Mouse (Mus musculus): ENCODE measurements around the gene 4931428F04Rik. TPM values are rescaled to one million over a fixed set of nuclear protein-coding genes. Genes with fewer than 3 reads are reported as not detected.

4931428F04Rik gene
- polyA plus RNA-seq, 1 experiment from 2014 or later: 63.2 TPM

GRCm38 (mm10) chr8:105317941-105318340, 28.3 kb upstream of the 4931428F04Rik start:
- Histone ChIP-seq H3K27me3 (no peaks in the 10 kb centered on the region), H3K36me3 (peaks cover 61% of the 10 kb centered on the region), H3K9ac (no peak overlapping the region), H3K27ac (no peak overlapping the region), H3K9me3 (replicated peaks) (no peaks in the 10 kb centered on the region), H3K4me2 (replicated peaks) (no peak overlapping the region), H3K4me1 (no peaks in the 10 kb centered on the region), H3K4me3 (no peak overlapping the region)
- ATAC-seq (ENCODE audit: low FRiP score): no peak
- WGBS: 86% methylated on average over 4 of the region's 4 CpGs

GRCm38 (mm10) chr8:105315073-105315769, 25.6 kb upstream of the 4931428F04Rik start:
- Histone ChIP-seq H3K4me2 (replicated peaks) (no peak overlapping the region), H3K27ac (no peak overlapping the region), H3K9ac (no peak overlapping the region), H3K4me3 (no peak overlapping the region), H3K27me3 (no peaks in the 10 kb centered on the region), H3K9me3 (replicated peaks) (no peaks in the 10 kb centered on the region), H3K4me1 (no peaks in the 10 kb centered on the region), H3K36me3 (peaks cover 76% of the 10 kb centered on the region)
- ATAC-seq (ENCODE audit: low FRiP score): no peak
- 93% methylated on average over 18 of the region's 18 CpGs for WGBS

- no peak overlapping the region for H3K9ac ChIP-seq
- no peaks in the 10 kb centered on the region for H3K9me3 ChIP-seq (replicated peaks)
- no peak overlapping the region for H3K4me3 ChIP-seq
- no peaks in the 10 kb centered on the region for H3K27me3 ChIP-seq
- no peak overlapping the region for H3K27ac ChIP-seq
- WGBS: 85% methylated on average over 9 of the region's 9 CpGs
- 0 out of 2 replicates have a peak, but pooled peaks have one; percentile 26 for ATAC-seq (ENCODE audit: low FRiP score)
- H3K36me3 ChIP-seq: peaks cover 78% of the 10 kb centered on the region
- H3K4me2 ChIP-seq (replicated peaks): no peak overlapping the region
- H3K4me1 ChIP-seq: no peaks in the 10 kb centered on the region
Measured at GRCm38 (mm10) chr8:105313622-105314402, 24.1 kb upstream of the 4931428F04Rik start.

- no peak for ATAC-seq (ENCODE audit: low FRiP score)
- H3K9ac ChIP-seq: no peak overlapping the region
- WGBS: 94% methylated on average over 8 of the region's 8 CpGs
Measured at GRCm38 (mm10) chr8:105312891-105313481, 23.3 kb upstream of the 4931428F04Rik start.

GRCm38 (mm10) chr8:105311718-105312117, 22.1 kb upstream of the 4931428F04Rik start:
- no peak overlapping the region for H3K4me2 ChIP-seq (replicated peaks)
- H3K4me3 ChIP-seq: no peak overlapping the region
- H3K9ac ChIP-seq: no peak overlapping the region
- no peaks in the 10 kb centered on the region for H3K4me1 ChIP-seq
- no peaks in the 10 kb centered on the region for H3K27me3 ChIP-seq
- WGBS: 89% methylated on average over 1 of the region's 1 CpGs
- H3K27ac ChIP-seq: no peak overlapping the region
- no peaks in the 10 kb centered on the region for H3K9me3 ChIP-seq (replicated peaks)
- no peak for ATAC-seq (ENCODE audit: low FRiP score)
- peaks cover 88% of the 10 kb centered on the region for H3K36me3 ChIP-seq

More at GRCm38 (mm10) chr8:105312891-105313481, 23.3 kb upstream of the 4931428F04Rik start:
- Histone ChIP-seq H3K36me3 (peaks cover 78% of the 10 kb centered on the region), H3K9me3 (replicated peaks) (no peaks in the 10 kb centered on the region), H3K4me2 (replicated peaks) (no peak overlapping the region), H3K27ac (no peak overlapping the region), H3K4me1 (no peaks in the 10 kb centered on the region), H3K4me3 (no peak overlapping the region), H3K27me3 (no peaks in the 10 kb centered on the region)

GRCm38 (mm10) chr8:105310118-105310517, 20.5 kb upstream of the 4931428F04Rik start:
- Histone ChIP-seq H3K27ac (no peak overlapping the region), H3K36me3 (peaks cover 80% of the 10 kb centered on the region), H3K4me1 (peaks cover 13% of the 10 kb centered on the region), H3K9ac (no peak overlapping the region), H3K4me2 (replicated peaks) (no peak overlapping the region), H3K9me3 (replicated peaks) (no peaks in the 10 kb centered on the region), H3K27me3 (no peaks in the 10 kb centered on the region), H3K4me3 (no peak overlapping the region)
- ATAC-seq (ENCODE audit: low FRiP score): no peak
- WGBS: 81% methylated on average over 8 of the region's 8 CpGs

GRCm38 (mm10) chr8:105309142-105309847, 19.6 kb upstream of the 4931428F04Rik start:
- WGBS: 86% methylated on average over 15 of the region's 15 CpGs
- H3K36me3 ChIP-seq: peaks cover 76% of the 10 kb centered on the region

GRCm38 (mm10) chr8:105308428-105308827, 18.8 kb upstream of the 4931428F04Rik start:
- Histone ChIP-seq H3K4me2 (replicated peaks) (no peak overlapping the region), H3K27ac (no peak overlapping the region), H3K4me3 (no peak overlapping the region), H3K9me3 (replicated peaks) (no peaks in the 10 kb centered on the region), H3K9ac (no peak overlapping the region), H3K4me1 (peaks cover 13% of the 10 kb centered on the region), H3K27me3 (no peaks in the 10 kb centered on the region), H3K36me3 (peaks cover 77% of the 10 kb centered on the region)
- no peak for ATAC-seq (ENCODE audit: low FRiP score)
- WGBS: 93% methylated on average over 10 of the region's 10 CpGs

More at GRCm38 (mm10) chr8:105309142-105309847, 19.6 kb upstream of the 4931428F04Rik start:
- H3K4me2 ChIP-seq (replicated peaks): no peak overlapping the region
- H3K9ac ChIP-seq: no peak overlapping the region
- H3K4me1 ChIP-seq: peaks cover 13% of the 10 kb centered on the region
- H3K4me3 ChIP-seq: no peak overlapping the region
- H3K27ac ChIP-seq: no peak overlapping the region
- no peak for ATAC-seq (ENCODE audit: low FRiP score)
- no peaks in the 10 kb centered on the region for H3K27me3 ChIP-seq
- H3K9me3 ChIP-seq (replicated peaks): no peaks in the 10 kb centered on the region

GRCm38 (mm10) chr8:105307670-105308069, 18.0 kb upstream of the 4931428F04Rik start:
- no peak overlapping the region for H3K4me3 ChIP-seq
- no peak overlapping the region for H3K4me2 ChIP-seq (replicated peaks)
- WGBS: 91% methylated on average over 13 of the region's 13 CpGs
- H3K9me3 ChIP-seq (replicated peaks): no peaks in the 10 kb centered on the region
- peaks cover 13% of the 10 kb centered on the region for H3K4me1 ChIP-seq
- no peak overlapping the region for H3K27ac ChIP-seq
- H3K27me3 ChIP-seq: no peaks in the 10 kb centered on the region
- H3K36me3 ChIP-seq: peaks cover 75% of the 10 kb centered on the region
- no peak for ATAC-seq (ENCODE audit: low FRiP score)
- no peak overlapping the region for H3K9ac ChIP-seq

GRCm38 (mm10) chr8:105306146-105306691, 16.6 kb upstream of the 4931428F04Rik start:
- Histone ChIP-seq H3K4me2 (replicated peaks) (peak overlapping the region; percentile 51), H3K9ac (peak overlapping the region; percentile 51; the same call in 1 of the 2 replicates), H3K4me3 (peak overlapping the region; percentile 18), H3K27me3 (no peaks in the 10 kb centered on the region), H3K4me1 (peaks cover 13% of the 10 kb centered on the region), H3K27ac (peak overlapping the region; percentile 37; the same call in 1 of the 2 replicates), H3K9me3 (replicated peaks) (no peaks in the 10 kb centered on the region), H3K36me3 (peaks cover 74% of the 10 kb centered on the region)
- peak; percentile 17; the same call in 1 of the 2 replicates for ATAC-seq (ENCODE audit: low FRiP score)
- 60% methylated on average over 5 of the region's 5 CpGs for WGBS

- H3K27me3 ChIP-seq: no peaks in the 10 kb centered on the region
- H3K4me1 ChIP-seq: peaks cover 13% of the 10 kb centered on the region
- peak within 1 kb of the TSS; percentile 37; the same call in 1 of the 2 replicates for H3K27ac ChIP-seq
- peak within 1 kb of the TSS; percentile 51 for H3K9ac ChIP-seq
- 8% methylated on average over 27 of the region's 30 CpGs for WGBS
- H3K4me2 ChIP-seq (replicated peaks): peak within 1 kb of the TSS; percentile 51
- ATAC-seq (ENCODE audit: low FRiP score): peak; percentile 56
- peaks cover 75% of the 10 kb centered on the region for H3K36me3 ChIP-seq
- no peaks in the 10 kb centered on the region for H3K9me3 ChIP-seq (replicated peaks)
- H3K4me3 ChIP-seq: peak within 1 kb of the TSS; percentile 18
Measured at GRCm38 (mm10) chr8:105305211-105306145, 15.8 kb upstream of the 4931428F04Rik start, which contains the start of gene Elmo3. TSS of gene Elmo3 (plus strand) at chr8:105305601.

Data from hindbrain, embryonic 12.5 days (tissue).